Mouse (Mus musculus): Measurements from ENCODE around the gene Gcm1.

Gcm1 gene

GRCm38 (mm10) chr9:78051677-78052076, at the start of gene Gcm1:
TSS of gene Gcm1 (plus strand) at chr9:78051924.
- no peak for DNase-seq (ENCODE audit: low spot score in 2 of 2)

GRCm38 (mm10) chr9:78003278-78003677, 48.4 kb upstream of the Gcm1 start:
- DNase-seq (ENCODE audit: low spot score in 2 of 2): no peak

GRCm38 (mm10) chr9:78005481-78005880, 46.2 kb upstream of the Gcm1 start:
- no peak for DNase-seq (ENCODE audit: low spot score in 2 of 2)

- peak; percentile 64 to 72 for DNase-seq (ENCODE audit: low spot score in 2 of 2)
These were observed 45.3 kb upstream of the Gcm1 start for GRCm38 (mm10) chr9:78006209-78007001.

GRCm38 (mm10) chr9:78009382-78009781, 42.3 kb upstream of the Gcm1 start:
- DNase-seq (ENCODE audit: low spot score in 2 of 2): no peak

GRCm38 (mm10) chr9:78010187-78010586, 41.5 kb upstream of the Gcm1 start:
- no peak for DNase-seq (ENCODE audit: low spot score in 2 of 2)

GRCm38 (mm10) chr9:78010707-78011106, 41.0 kb upstream of the Gcm1 start:
- no peak for DNase-seq (ENCODE audit: low spot score in 2 of 2)

GRCm38 (mm10) chr9:78012066-78012465, 39.7 kb upstream of the Gcm1 start:
- no peak for DNase-seq (ENCODE audit: low spot score in 2 of 2)

GRCm38 (mm10) chr9:78012681-78013080, 39.0 kb upstream of the Gcm1 start:
- no peak for DNase-seq (ENCODE audit: low spot score in 2 of 2)

GRCm38 (mm10) chr9:78013813-78014212, 37.9 kb upstream of the Gcm1 start:
- no peak for DNase-seq (ENCODE audit: low spot score in 2 of 2)

- no peak for DNase-seq (ENCODE audit: low spot score in 2 of 2)
These were observed 35.9 kb upstream of the Gcm1 start for GRCm38 (mm10) chr9:78015816-78016215.

GRCm38 (mm10) chr9:78016288-78016687, 35.4 kb upstream of the Gcm1 start:
- DNase-seq (ENCODE audit: low spot score in 2 of 2): no peak

- no peak for DNase-seq (ENCODE audit: low spot score in 2 of 2)
These were observed 30.5 kb upstream of the Gcm1 start for GRCm38 (mm10) chr9:78021256-78021655.

GRCm38 (mm10) chr9:78022187-78022945, 29.4 kb upstream of the Gcm1 start:
- DNase-seq (ENCODE audit: low spot score in 2 of 2): no peak

- peak; percentile 55 to 73 for DNase-seq (ENCODE audit: low spot score in 2 of 2)
These were observed 26.9 kb upstream of the Gcm1 start for GRCm38 (mm10) chr9:78024823-78025222.

GRCm38 (mm10) chr9:78027099-78027498, 24.6 kb upstream of the Gcm1 start:
- DNase-seq (ENCODE audit: low spot score in 2 of 2): no peak

- no peak for DNase-seq (ENCODE audit: low spot score in 2 of 2)
These were observed 20.8 kb upstream of the Gcm1 start for GRCm38 (mm10) chr9:78030835-78031456.

GRCm38 (mm10) chr9:78032930-78033329, 18.8 kb upstream of the Gcm1 start:
- DNase-seq (ENCODE audit: low spot score in 2 of 2): no peak

- DNase-seq (ENCODE audit: low spot score in 2 of 2): no peak
These were observed 16.4 kb upstream of the Gcm1 start for GRCm38 (mm10) chr9:78035296-78035695.

- DNase-seq (ENCODE audit: low spot score in 2 of 2): no peak
These were observed 15.9 kb upstream of the Gcm1 start for GRCm38 (mm10) chr9:78035831-78036230.

- DNase-seq (ENCODE audit: low spot score in 2 of 2): peak; percentile 78 to 79
These were observed 12.8 kb upstream of the Gcm1 start for GRCm38 (mm10) chr9:78038755-78039489.

- DNase-seq (ENCODE audit: low spot score in 2 of 2): no peak
These were observed 6.6 kb upstream of the Gcm1 start for GRCm38 (mm10) chr9:78045171-78045570.
